Mouse (Mus musculus): Measurements from ENCODE around the gene Rab13.

Rab13 gene

DNA sequence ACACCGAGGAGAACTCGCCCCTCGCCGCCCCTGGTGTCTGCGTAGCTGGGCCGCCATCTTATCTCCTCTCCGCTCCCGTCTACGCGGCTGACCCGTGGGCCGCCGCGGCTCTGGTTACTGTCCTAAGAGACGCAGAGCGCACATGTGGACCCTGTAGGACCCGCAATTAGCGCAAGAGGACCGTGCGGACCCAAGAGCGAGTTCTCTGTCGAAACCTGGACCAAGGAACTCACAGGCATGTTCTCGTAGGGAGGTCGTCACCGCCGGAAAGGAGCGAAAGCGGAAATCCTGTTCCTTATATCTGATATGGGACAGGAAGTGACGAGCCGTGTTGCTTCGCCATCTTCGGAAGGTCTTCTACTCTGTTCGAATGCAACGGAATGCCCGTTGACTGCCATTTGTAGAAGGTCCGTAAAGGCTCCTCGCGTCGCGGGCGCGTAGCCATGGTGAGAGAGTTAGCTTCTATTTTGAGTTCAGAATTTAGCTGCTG lies at the start of gene Rab13, which contains the start of gene Rps27:
Gene Rab13 (plus strand): TSS at position 319 of the 490 bp plus-strand sequence.
Gene Rps27 (minus strand): TSS at position 275 of the 490 bp plus-strand sequence.
- DNase-seq (ENCODE audit: low spot score in 2 of 2) = peak; percentile 88 to 89

DNA sequence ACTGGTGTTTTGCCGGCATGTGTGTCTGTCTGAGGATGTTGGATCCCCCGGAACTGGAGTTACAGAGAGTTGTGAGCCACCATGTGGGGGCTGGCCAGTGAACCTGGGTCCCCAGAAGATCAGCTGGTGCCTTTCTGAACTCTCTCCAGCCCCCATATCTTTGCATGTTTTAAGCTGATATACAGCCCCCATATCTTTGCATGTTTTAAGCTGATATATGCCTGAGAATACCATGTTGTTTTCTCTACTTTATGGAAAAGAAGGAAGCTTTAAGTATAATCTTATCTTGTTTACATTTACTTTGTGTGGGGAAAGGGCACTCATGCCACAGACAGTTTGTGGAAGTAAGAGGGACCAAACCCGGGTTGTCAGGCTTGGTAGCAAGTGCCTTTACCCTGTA lies 33.9 kb upstream of the Rab13 start:
- DNase-seq (ENCODE audit: low spot score in 2 of 2) = no peak

DNA sequence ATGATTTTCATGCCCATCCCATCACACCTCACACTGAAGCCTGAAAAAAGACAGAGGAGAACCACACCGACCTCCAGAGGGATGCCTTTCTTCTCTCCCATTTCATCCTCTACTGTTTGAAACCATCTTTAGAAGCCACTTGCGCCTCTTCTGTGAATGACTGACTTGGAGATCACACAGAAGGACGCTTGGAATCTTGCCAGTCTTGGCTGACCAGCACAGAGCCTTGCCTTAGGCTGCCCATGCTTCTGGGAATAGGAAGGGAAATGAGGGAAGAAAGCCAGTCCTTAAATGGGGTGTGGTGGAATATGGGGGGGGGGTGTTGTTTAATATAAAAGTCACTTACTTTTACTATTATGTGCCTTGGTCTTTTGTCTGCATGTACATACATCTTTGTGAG lies 29.9 kb upstream of the Rab13 start:
- no peak for DNase-seq (ENCODE audit: low spot score in 2 of 2)

DNA sequence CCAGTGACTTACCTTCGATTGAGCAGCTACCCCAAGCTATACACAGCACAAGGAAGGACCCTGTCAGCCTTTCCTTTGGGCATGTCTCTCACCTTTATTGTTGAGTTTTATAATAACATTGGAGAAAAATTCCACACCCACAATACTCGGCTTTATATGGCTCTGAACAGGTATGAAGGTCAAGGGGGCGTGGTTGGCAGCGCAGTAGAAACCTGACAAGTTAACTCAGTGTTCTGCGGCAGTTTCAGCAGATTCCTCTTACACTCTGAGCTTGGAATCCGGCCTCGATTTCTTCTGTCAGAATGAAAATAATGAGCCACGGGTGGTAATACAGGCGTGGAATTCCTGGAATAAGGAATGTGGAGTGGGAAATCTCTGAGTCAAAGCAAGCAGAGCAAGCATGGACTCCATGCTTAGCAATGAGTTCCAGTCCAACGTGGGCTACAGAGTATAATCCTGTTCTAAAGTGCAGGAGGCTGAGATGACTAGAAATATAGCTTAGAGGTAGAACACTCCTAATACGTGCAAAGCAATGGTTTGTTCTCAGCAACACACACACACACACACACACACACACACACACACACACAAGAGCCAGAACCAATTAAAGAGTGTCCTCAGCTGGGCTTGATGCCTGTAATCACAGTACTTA lies 22.5 kb upstream of the Rab13 start:
- no peak for DNase-seq (ENCODE audit: low spot score in 2 of 2)

DNA sequence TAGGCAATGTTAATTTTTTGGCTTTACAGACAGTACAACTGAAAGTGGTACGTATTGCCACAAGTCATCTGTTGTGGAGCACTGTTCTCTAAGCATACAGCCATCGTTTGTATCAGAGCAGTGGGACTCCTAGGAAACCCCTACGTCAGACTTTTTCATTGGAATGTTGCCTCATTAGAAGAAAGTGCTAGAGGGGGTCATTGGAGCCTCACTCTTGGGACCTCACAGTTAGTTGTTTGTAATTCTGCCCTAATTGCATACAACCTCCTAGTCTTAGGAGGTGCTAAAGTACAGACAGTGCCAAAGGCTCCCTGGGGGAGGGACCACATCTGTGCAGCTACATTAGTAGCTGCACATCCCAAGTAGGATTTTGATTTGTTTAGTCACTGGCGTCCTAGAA lies 18.7 kb upstream of the Rab13 start:
- no peak for DNase-seq (ENCODE audit: low spot score in 2 of 2)

DNA sequence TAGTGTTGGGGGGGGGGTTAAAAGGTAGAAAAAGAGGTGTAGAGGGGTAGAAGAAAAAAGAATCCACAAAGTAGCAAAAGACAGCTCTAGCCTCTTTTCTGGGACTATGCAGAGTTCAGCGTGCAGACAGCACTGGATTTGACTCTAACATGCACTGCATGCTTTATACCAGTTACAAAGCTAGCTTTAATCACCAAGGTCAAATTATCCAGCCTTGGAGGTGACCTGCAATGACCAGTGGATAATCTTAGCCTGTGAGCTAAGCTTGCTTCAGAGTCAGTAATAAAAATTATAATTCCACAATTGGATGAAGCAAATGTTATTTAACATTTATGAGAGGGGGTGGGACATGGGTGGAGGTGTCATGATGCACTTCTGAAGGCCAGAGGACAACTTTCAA lies 17.9 kb upstream of the Rab13 start:
- no peak for DNase-seq (ENCODE audit: low spot score in 2 of 2)

DNA sequence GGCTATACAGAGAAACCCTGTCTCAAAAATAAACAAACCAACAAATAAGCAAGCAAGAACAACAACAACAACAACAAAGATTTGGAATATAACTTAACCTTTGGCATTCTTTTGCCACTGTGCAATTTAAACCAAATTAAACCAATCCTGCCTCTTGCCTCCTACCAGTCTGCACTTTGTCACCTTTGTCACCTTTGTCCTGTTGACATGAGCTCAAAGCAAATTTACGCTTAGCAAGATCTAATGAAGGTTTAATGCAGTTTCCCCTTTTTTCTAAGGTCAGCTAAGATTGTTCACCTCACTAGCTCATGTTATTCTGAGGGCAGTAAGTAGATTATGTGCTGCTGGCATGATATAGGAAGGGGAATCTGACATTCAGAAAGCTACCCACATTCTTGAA lies 15.9 kb upstream of the Rab13 start:
- DNase-seq (ENCODE audit: low spot score in 2 of 2) = no peak

DNA sequence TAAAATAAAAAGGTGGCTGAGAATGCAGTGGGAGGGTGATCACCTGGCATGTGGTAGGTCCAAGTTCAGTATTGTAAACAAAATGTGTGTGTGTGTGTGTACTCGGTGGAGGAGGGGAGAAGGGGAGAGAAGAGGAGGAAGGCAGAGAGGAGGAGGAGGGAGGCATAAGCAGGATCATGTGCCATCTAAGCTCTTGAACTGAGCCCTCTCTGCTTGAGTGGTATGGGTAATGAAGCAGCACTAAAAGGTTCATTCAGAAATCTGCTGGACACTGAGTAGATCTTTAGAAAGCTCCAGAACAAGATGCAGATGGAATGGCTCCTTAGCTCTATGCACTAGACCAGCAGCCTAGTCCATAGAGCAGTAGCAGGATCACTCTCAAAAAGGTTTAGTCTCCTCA lies 10.6 kb upstream of the Rab13 start:
- DNase-seq (ENCODE audit: low spot score in 2 of 2) = no peak

DNA sequence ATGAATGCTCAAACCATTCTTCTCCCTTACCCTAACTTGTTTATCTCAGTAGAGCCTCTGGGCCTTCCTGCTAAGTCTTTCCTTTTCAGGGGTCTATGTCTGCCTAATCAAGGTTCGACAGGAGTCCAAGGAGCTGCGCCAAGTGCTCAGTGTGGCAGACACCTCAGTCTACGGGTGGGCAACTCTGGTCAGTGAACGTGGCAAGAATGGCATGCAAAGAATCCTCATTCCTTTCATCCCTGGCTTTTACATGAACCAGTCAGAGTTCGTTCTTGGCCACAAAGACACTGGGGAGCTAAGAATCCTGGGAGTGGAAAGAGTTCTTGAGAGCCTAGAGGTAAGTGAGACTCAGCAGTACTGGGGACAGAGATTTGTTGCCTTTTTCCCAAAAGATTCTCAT lies 9.9 kb upstream of the Rab13 start:
- no peak for DNase-seq (ENCODE audit: low spot score in 2 of 2)

DNA sequence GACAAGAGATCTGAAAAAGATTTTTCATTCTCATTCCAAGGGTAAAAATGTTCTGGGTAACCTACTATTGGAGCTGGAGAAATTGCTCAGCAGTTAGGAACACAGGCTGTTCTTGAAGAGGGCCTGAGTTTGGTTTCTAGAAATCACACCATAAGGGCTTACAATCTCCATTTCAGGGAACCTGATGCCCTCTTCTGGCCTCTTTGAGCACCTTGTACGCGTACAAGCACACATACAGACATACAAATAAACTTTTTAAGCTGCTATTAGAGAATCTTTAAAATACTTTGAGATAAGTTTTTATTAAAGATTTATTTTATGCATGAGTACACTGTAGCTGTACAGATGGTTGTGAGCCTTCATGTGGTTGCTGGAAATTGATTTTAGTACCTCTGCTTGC lies 8.9 kb upstream of the Rab13 start:
- no peak for DNase-seq (ENCODE audit: low spot score in 2 of 2)

DNA sequence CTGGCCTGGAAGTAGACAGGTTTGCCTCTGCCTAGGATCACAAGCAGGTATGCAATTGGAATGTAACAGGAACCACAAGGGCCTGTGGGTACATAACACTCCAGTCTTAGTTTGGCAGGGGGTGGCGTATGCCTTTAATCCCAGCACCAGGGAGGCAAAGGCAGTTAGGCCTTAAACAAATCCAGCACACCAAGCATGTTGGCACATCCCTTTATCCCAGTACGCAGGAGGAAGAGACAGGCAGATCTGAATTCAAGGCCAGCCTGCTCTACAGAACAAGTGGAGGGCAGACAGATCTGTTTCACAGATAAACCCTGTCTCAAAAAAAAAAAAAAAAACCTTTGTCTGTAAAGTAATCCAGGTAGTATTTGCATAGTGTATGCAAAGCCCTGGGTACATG lies 4.8 kb upstream of the Rab13 start:
- DNase-seq (ENCODE audit: low spot score in 2 of 2) = no peak

DNA sequence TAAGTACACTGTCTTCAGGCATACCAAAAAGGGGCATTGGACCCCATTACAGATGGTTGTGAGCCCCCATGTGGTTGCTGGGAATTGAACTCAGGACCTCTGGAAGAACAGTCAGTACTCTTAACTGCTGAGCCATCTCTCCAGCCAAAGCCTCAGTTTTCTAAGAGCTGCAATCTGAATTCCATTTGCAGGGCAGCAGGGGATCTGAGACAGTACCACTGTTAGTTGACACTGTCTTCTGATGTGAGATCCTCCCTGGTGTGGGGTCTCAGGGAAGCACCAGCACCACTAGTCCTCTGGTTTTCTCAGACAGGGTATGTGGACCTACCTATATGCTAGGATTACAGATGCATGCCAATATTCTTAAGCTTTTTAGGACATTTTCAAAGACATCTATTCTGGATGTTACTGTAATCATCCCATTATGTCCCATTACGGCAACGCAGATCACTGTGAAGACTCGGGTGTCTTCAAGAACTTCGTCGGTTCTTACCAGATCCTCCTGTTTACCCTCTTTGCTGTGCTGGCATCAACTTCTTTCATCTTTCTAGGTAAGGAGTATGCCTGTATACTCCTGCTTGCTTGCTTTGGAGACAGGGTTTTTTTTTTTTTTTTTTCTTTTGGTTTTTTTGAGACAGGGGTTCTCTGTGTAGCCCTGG lies 3.5 kb upstream of the Rab13 start:
- no peak for DNase-seq (ENCODE audit: low spot score in 2 of 2)

DNA sequence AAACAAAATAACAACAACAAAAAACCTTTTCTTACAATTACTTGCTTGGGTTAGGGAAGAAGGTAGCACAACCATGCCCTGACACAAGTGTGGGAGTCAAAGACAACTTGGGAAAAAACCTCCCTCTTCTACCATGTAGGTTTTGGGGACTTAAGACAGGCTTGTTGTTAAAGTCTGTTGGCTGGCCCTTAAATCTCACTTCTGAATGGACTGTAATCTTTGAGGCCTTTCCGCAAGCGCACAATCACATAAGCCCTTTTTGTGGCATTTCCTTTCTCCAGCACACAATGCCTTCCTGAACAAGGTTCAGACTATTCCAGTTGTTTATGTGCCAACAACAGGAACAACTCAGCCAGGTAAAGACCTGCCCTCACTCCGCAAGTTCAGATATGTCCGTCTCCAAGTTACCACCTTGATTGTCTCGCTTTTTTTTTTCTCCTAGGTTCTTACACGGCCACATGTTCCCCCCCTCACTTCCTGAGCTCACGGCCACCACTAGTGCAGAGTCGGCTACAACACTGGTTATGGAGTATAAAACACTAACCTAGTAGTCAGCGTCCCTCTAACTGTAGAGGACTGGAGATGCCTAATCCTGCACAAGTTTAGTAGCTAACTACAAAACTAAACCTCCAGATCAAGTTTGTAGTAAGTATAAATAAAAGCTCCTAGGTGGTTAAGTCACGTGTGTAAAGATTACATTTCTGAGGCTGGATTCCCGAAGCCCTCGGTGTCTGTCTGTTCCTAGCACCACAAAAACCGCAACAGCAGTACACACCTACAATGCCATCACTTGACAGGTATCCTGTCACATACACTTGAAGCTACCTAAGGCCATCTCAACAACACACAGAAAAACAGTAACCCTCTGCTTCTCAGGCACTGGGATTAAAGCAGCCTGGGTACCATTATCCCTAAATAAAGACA lies 1.8 kb upstream of the Rab13 start:
- DNase-seq (ENCODE audit: low spot score in 2 of 2) = no peak

DNA sequence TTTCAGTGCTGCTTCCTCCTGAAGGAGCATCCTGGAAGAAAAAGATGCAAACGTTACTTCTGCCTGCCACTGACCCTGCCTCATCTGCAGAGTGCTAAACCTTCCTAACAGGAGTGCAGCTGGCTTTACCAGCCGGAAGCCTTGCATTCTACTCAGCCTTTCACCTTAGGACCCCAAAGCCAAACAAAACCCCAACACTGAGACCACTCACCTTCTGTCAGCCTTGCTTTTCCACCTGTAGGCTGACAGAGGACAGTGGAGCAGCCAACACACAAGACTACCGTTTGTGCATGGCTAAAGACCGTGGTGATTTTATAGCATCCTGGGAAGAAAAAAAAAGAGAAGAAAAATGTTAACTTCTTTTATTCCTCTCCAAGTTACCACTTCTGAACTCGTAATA lies 772 bp upstream of the Rab13 start:
- no peak for DNase-seq (ENCODE audit: low spot score in 2 of 2)

DNA sequence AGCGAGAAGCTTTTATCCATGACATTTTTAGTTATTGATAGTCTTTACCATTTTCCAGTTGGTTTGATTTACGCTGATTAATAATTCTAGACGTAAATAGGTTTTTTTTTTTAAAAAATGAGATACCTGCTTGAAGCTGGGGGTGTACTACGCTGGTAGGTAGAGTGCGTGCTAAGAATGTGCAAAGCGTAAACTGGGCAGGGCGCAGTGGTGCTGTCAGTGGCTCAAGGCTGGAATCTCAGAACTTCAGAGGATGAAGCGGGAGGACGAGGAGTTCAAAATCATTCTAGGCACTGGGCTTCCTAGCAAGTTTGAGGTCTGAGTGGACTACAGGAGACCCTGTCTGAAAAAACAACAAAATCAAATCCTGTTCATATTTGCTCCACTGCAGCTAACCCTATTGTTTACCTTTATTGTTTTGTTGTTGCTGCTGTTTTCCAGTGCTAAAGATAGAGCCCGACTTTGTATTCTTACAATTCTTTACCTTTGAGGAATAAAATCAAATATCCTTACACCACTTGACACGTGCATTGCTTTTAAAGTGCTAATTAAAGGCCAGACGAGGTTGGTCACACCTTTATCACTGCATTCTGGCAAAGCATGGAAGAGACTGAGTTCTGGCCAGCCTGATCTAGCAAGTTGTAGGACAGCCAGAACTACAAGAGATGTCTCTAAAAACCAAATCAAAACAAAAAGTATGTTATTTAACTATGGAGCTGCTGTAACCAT lies 625 bp downstream of the Rab13 start:
- no peak for DNase-seq (ENCODE audit: low spot score in 2 of 2)

DNA sequence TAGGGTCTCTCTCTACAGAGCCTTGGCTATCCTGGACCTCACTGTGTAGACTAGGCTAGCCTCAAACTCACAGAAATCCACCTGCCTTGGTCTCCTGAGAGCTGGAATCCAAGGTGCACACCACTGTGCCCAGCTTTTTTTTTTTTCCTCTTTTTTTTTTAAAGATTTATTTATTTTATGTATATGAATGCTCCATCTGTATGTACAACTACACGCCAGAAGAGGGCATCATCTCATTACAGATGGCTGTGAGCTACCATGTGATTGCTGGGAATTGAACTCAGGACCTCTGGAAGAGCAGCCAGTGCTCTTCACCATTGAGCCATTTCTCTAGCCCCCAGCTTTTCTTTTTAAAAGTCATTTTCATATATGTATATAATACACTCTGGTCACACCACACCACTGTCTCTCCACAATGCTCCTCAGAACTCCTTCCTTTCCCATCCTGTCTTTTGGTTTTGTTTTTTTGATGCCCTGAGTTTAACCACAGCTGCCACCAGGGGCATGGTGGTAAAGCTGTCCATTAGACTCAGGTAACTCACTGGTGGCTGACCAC lies 2.4 kb downstream of the Rab13 start:
- no peak for DNase-seq (ENCODE audit: low spot score in 2 of 2)

DNA sequence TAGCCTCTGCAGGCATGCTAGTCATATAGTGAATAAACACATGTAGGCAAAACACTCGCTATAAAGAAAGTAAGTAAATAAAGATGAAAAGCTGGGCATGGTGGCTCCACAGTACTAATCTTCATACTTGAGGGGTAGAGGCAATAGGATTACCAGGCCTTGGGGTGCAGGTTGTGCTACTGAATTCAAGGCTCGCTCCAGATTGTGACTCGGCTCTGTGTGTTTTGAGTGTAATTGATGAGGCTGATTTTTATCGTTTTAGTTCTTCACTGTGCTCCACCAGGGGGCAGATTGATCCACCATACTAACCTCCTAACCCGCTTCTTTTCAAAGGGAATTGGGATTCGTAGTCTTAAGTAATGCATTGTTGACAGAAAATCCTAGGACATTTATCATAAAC lies 6.6 kb downstream of the Rab13 start:
- DNase-seq (ENCODE audit: low spot score in 2 of 2) = peak; percentile 43 to 46

DNA sequence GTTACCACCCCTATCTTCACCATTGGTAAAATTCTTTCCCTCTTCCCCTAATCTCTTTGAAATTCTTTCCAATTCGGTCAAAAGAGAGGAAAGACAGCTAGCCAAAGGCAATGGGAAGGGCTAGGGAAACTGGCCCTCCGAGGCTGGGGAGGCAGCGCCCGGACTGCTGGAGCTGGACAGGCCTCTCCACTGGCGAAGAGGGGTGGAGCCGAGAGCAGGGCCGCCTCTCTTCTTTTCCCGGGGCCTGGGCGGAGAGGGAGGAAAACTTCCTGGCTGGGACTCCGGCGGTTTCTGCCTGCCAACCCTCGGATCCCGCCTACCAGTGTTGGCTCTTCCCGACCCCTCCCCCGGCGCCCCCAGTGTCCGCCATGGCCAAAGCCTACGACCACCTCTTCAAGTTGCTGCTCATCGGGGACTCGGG lies 7.0 kb downstream of the Rab13 start:
- DNase-seq (ENCODE audit: low spot score in 2 of 2) = peak; percentile 70 to 86

DNA sequence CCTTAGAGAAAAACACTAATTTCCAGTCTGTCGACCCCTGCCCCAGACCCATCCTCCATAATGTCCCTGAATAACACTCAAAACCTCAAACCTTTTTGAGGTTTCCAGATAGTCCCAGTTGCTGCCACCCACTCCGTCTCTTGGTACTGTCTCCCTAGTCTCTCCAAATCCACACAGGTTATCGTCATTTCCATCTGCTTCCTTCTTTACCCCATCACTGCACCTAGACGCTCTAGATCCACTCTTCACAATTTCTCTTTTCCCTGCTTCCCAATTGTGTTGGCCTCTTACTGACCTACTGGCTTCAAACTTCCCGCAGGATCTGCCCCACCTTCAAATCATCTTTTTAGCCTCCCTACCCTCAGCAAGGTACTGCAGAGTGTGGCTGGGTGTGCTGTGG lies 7.6 kb downstream of the Rab13 start:
- DNase-seq (ENCODE audit: low spot score in 2 of 2) = no peak

DNA sequence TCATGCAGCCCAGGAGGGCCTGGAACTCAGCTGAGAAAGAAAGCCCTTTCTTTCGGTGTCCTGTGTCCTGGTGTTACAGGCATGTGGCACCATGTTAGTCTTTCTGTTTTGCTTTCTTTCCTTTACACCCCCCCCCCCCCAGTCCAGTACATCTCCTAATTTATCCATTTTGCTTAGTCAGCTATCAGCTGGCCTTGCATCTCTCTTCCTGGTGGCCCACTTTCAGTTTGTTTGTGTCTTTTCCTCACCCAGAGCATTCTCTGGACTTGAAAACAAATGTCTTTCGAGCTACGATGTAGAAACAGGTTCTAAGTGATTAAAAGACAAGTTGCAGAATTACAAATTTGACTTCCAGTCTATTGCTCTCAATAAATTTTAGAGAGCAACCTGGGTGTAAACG lies 9.0 kb downstream of the Rab13 start:
- DNase-seq (ENCODE audit: low spot score in 2 of 2) = no peak

DNA sequence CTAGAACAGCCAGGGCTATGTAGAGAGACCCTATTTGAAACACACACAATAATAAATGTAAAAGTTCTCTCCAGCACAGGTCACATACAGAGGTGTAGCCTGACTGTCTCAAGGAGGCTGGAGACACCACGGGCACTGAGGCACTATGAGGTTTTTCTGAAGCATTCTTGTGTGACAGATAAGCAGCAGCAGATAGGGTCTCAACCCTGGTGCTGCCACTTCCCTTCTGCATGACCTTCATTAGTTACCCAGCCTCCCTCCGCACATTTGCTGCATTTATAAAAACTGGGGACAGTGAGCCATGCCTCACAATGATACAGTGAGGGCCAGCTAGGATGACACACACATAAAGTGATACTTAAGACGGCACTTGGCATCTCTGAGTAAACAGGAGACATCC lies 9.4 kb downstream of the Rab13 start:
- DNase-seq (ENCODE audit: low spot score in 2 of 2) = no peak

Data from urinary bladder, postnatal 36 days (tissue).